ENCODE assay signal across 26 mouse cellular contexts in the genomic region with DNA sequence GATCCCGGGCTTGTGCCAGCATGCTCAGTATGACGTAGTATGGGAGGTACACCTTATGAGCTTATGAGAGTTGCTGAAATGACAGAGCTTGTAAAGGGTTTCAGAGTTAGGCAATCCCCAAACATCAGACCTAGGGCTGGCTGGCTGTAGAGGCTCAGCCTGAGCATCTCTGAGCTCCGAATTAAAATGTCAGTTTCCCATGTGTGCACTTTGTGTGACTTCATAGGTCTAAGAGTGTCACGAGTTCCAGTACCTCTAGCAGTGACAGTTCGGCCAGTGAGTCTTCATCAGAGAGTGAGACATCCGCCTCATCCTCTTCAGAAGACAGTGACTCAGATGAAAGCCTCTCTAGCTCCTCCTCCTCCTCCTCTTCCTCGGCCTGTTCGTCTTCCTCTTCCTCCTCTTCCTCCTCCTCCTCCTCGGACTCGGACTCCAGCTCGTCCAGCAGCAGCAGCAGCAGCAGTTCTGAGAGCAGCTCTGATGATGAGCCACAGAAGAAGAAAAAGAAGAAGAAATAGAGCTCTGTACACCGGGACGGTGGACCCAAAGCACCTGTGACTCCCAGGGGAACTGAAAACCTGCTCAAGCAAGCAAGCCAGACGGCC. TPM values are rescaled to one million over a fixed set of nuclear protein-coding genes. Genes with fewer than 3 reads are reported as not detected.
DNase-seq lines count a peak whose midpoint lies in the region; ATAC-seq and TF ChIP-seq lines count a peak whose summit lies in the region.
"Had no signal": no experiment of that assay in that cellular context is flagged by ENCODE, and none has a peak within 500 bp of the region (broad histone marks: within the 10 kb centered on the region; RNA-seq: fewer than 3 reads in every experiment).

No protein-coding gene starts in this region.

- WGBS in spleen, adult 2 months: 73% methylated on average over 14 of the region's 14 CpGs
- 89% methylated on average over 14 of the region's 14 CpGs for WGBS in hindbrain, embryonic 14.5 days

- TF ChIP-seq CTCF in spleen, adult 2 months (IDR thresholded peaks at IDR 0.05; ENCODE audit: extremely low read depth, insufficient read depth, insufficient read length, insufficient replicate concordance): no peak
- no peak for TF ChIP-seq CTCF in E14TG2a.4 (conservative IDR thresholded peaks at IDR 0.05; ENCODE audit: low read length)

- ATAC-seq in hindbrain, embryonic 14.5 days (ENCODE audit: low FRiP score): no peak
- ATAC-seq: activated CD4-positive, CD25-positive, alpha-beta regulatory T cell, adult 4 months; forebrain, embryonic 14.5 days; forebrain, embryonic 16.5 days; Patski had no signal

- peak overlapping the region; percentile 40; the same call in 1 of the 2 replicates for H3K27ac ChIP-seq in spleen, adult 2 months (ENCODE audit: insufficient read depth, low read length)
- no peak overlapping the region for H3K27ac ChIP-seq in hindbrain, embryonic 14.5 days
- H3K27ac ChIP-seq: embryonic facial prominence, embryonic 13.5 days; embryonic facial prominence, embryonic 15.5 days; forebrain, embryonic 10.5 days; forebrain, embryonic 12.5 days had no signal

- H3K4me1 ChIP-seq in spleen, adult 2 months (ENCODE audit: control insufficient read depth, insufficient read depth, insufficient read length): peaks cover 2% of the 10 kb centered on the region; the same call in 1 of the 2 replicates
- H3K4me1 ChIP-seq in E14TG2a.4 (replicated peaks; ENCODE audit: low read depth, low read length): peaks cover 92% of the 10 kb centered on the region
- H3K4me1 ChIP-seq in hindbrain, embryonic 14.5 days (replicated peaks; ENCODE audit: control insufficient read depth, insufficient read depth, low read length): no peaks in the 10 kb centered on the region
- H3K4me1 ChIP-seq: embryonic facial prominence, embryonic 13.5 days; embryonic facial prominence, embryonic 15.5 days; forebrain, embryonic 12.5 days had no signal

- H3K27me3 ChIP-seq in spleen, adult 2 months (ENCODE audit: control insufficient read depth, insufficient read depth, low read length): no peaks in the 10 kb centered on the region
- H3K27me3 ChIP-seq in E14TG2a.4 (ENCODE audit: insufficient read depth, low read length): no peaks in the 10 kb centered on the region
- no peaks in the 10 kb centered on the region for H3K27me3 ChIP-seq in splenic B cell, adult 2 months (ENCODE audit: control insufficient read depth, insufficient read depth, low read length, poor library complexity, severe bottlenecking)
- no peaks in the 10 kb centered on the region for H3K27me3 ChIP-seq in hindbrain, embryonic 14.5 days (ENCODE audit: control insufficient read depth, insufficient read depth, low read length)
- H3K27me3 ChIP-seq: embryonic facial prominence, embryonic 13.5 days; embryonic facial prominence, embryonic 15.5 days; forebrain, embryonic 12.5 days; Patski had no signal

- H3K9me3 ChIP-seq in E14TG2a.4 (ENCODE audit: low read length): no peaks in the 10 kb centered on the region
- H3K9me3 ChIP-seq in hindbrain, embryonic 14.5 days (ENCODE audit: control insufficient read depth, low read length): no peaks in the 10 kb centered on the region
- H3K9me3 ChIP-seq: embryonic facial prominence, embryonic 13.5 days; embryonic facial prominence, embryonic 15.5 days; forebrain, embryonic 10.5 days; forebrain, embryonic 12.5 days; G1E had no signal

- H3K4me3 ChIP-seq in spleen, adult 2 months (ENCODE audit: extremely low read depth, insufficient read depth, insufficient read length): no peak overlapping the region
- H3K4me3 ChIP-seq in E14TG2a.4 (replicated peaks; ENCODE audit: low read length): 0 out of 2 replicates have a peak overlapping the region, but pooled peaks have one; percentile 3
- no peak overlapping the region for H3K4me3 ChIP-seq in hindbrain, embryonic 14.5 days (replicated peaks; ENCODE audit: low read length)
- H3K4me3 ChIP-seq: embryonic facial prominence, embryonic 13.5 days; embryonic facial prominence, embryonic 15.5 days; erythroblast, embryonic 14.5 days; forebrain, embryonic 10.5 days; forebrain, embryonic 12.5 days had no signal

- TF ChIP-seq POLR2A in spleen, adult 2 months (IDR thresholded peaks at IDR 0.05; ENCODE audit: low read depth, low read length): no peak

- H3K4me2 ChIP-seq in hindbrain, embryonic 14.5 days (replicated peaks): no peak overlapping the region
- H3K4me2 ChIP-seq: embryonic facial prominence, embryonic 13.5 days; embryonic facial prominence, embryonic 15.5 days; forebrain, embryonic 12.5 days had no signal

- peak; percentile 79 for DNase-seq in heart, adult 11 months
- no peak for DNase-seq in heart, adult 9 months (ENCODE audit: low spot score in 2 of 2)
- DNase-seq in spleen, adult 2 months (ENCODE audit: low read depth in 1 of 2, low spot score in 2 of 2): no peak
- no peak for DNase-seq in spleen, postnatal 4 days (ENCODE audit: low spot score in 2 of 2)
- peak; percentile 51 for DNase-seq in splenic B cell, adult 2 months (ENCODE audit: low read depth, low spot score)
- no peak for DNase-seq in kidney, postnatal 10 days
- DNase-seq in hindbrain, embryonic 14.5 days (ENCODE audit: low spot score): no peak
- DNase-seq: adrenal gland, adult 8-10 months; adrenal gland, postnatal 36 days; cerebellum, adult 11-12 months; cerebellum, adult 8-10 months; cerebellum, adult 9-11 months; cerebellum, postnatal 14 days; cerebellum, postnatal 36 days; embryo, embryonic 11 days had no signal

- H3K36me3 ChIP-seq in spleen, adult 2 months (ENCODE audit: control insufficient read depth, insufficient read depth, low read length): peaks cover 16% of the 10 kb centered on the region
- peaks cover 72% of the 10 kb centered on the region for H3K36me3 ChIP-seq in E14TG2a.4 (ENCODE audit: insufficient read depth, low read length)
- H3K36me3 ChIP-seq in splenic B cell, adult 2 months (ENCODE audit: control insufficient read depth, insufficient read depth, low read length, poor library complexity, severe bottlenecking): peaks cover 11% of the 10 kb centered on the region
- H3K36me3 ChIP-seq in hindbrain, embryonic 14.5 days (replicated peaks; ENCODE audit: control insufficient read depth, insufficient read depth): peaks cover 58% of the 10 kb centered on the region

- no peak overlapping the region for H3K9ac ChIP-seq in hindbrain, embryonic 14.5 days
- H3K9ac ChIP-seq: embryonic facial prominence, embryonic 13.5 days; embryonic facial prominence, embryonic 15.5 days; forebrain, embryonic 12.5 days had no signal

RNA-seq across cellular contexts. Expression of a gene that starts 7.7 kb away (rescaled TPM):
- polyA plus RNA-seq in spleen, adult 2 months (2012; rRNA removed): 3.4 and 4.4 TPM in 2 replicates
- polyA plus RNA-seq in hindbrain, embryonic 14.5 days (2014; fragmentation: Nextera tagmentation; extraction: Ambion mirVana): 13.9 and 14.9 TPM in 2 replicates

RNA-seq across cellular contexts. Expression of a gene that starts 18.5 kb away (rescaled TPM):
- polyA plus RNA-seq in spleen, adult 2 months (2012; rRNA removed): 7.9 and 8.9 TPM in 2 replicates
- polyA plus RNA-seq in hindbrain, embryonic 14.5 days (2014; fragmentation: Nextera tagmentation; extraction: Ambion mirVana): 80.1 and 90.6 TPM in 2 replicates

RNA-seq across cellular contexts. Expression of a gene that starts 31.9 kb away (rescaled TPM):
- 12.7 and 18.7 TPM in 2 replicates for polyA plus RNA-seq in spleen, adult 2 months (2012; rRNA removed)
- polyA plus RNA-seq in hindbrain, embryonic 14.5 days (2014; fragmentation: Nextera tagmentation; extraction: Ambion mirVana): 51.5 and 52.7 TPM in 2 replicates

Comparison
In these comparisons a context has a peak if more than half of its experiments do, and no peak if none do; other contexts are left out.
1. DNase-seq: peak in heart, adult 11 months (single experiment) and splenic B cell, adult 2 months (single experiment); none in heart, adult 9 months (0 of 2), spleen, adult 2 months (0 of 2), spleen, postnatal 4 days (0 of 2), kidney, postnatal 10 days (single experiment) and hindbrain, embryonic 14.5 days (single experiment).